Mouse (Mus musculus) small intestine, adult 2 months (tissue): Measurements from ENCODE around the gene Kars.

Experiments used
- CTCF ChIP-seq: fragments of 200-500 bp; IDR thresholded peaks from 2 replicates; pipeline ENCODE4 v1.5.1; 2012; ENCODE audit warnings: low read depth, mild to moderate bottlenecking, control low read depth, inconsistent platforms, low read length, moderate library complexity, mixed read lengths; ENCODE audit not compliant: insufficient replicate concordance, insufficient read length; ENCODE audit errors: extremely low read depth
- POLR2A ChIP-seq: fragments of 200-500 bp; IDR thresholded peaks from 2 replicates; pipeline ENCODE4 v1.6.1; 2012; ENCODE audit warnings: low read depth, mild to moderate bottlenecking, control low read depth, inconsistent platforms, low read length, moderate library complexity

- TF ChIP-seq CTCF (no peak), POLR2A (no peak)
Observed at GRCm38 (mm10) chr8:111961330-111961729, 49.8 kb downstream of the Kars start.
